Mouse (Mus musculus): ENCODE results near the gene Ubqlnl.

DNA sequence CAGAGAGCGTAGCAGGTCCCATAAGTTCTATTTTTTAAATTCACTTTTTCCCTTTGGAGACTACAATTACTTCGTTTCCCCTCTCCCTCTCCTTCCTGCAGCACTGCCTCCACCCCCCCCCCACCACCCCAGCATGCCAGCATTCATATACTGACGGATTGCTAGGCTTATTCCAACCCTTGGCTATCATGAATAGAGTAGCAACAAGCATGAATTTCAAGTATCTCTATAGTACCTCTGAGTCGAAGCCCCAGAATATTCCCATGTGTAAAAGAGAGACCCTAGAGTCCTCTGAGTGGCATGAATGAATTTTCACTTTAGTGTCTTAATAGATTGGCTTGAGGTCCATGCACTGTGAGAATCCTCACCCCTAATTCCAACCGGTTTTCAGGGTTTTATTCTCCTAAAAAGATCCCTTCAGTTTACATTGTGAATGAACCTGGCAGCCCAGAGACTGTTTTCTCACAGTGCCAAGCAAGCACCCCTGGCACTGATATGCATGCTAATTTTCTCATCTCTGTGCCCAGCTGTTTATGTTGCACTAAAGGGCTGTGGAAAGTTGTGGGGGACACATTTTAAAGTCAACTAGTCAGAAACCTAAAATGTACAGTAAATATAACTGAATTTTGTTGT, 28.2 kb upstream of the Ubqlnl start:
- no peak for TF ChIP-seq POLR2A (IDR thresholded peaks at IDR 0.05; ENCODE audit: borderline replicate concordance, low read depth, low read length)
- no peak for TF ChIP-seq CTCF (IDR thresholded peaks at IDR 0.05; ENCODE audit: low read depth, low read length)

All from bone marrow macrophage, adult 2 months (primary cell).